Mouse (Mus musculus): ENCODE measurements around the gene Gm3415.
"Not testable (repeated sequence)": the region's sequence is repeated elsewhere in the genome, so short reads cannot be mapped to it uniquely, and the experiment has no call there.

Gene Gm3415

GRCm38 (mm10) chr5:146555836-146556235 lies at the start of gene Gm3415:
Gene Gm3415, plus strand, starts transcription at chr5:146556136.
- not testable (repeated sequence) for DNase-seq (ENCODE audit: low read depth in 2 of 2, low spot score in 2 of 2)

GRCm38 (mm10) chr5:146513823-146514222 lies 42.1 kb upstream of the Gm3415 start, which contains the start of gene Gm3402:
Gene Gm3402, plus strand, starts transcription at chr5:146514123.
- not testable (repeated sequence) for DNase-seq (ENCODE audit: low read depth in 2 of 2, low spot score in 2 of 2)

GRCm38 (mm10) chr5:146525501-146525900 lies 30.4 kb upstream of the Gm3415 start, which contains the start of gene Gm3404:
Gene Gm3404, plus strand, starts transcription at chr5:146525801.
- not testable (repeated sequence) for DNase-seq (ENCODE audit: low read depth in 2 of 2, low spot score in 2 of 2)

GRCm38 (mm10) chr5:146537347-146537746 lies 18.6 kb upstream of the Gm3415 start, which contains the start of gene Gm3409:
Gene Gm3409, plus strand, starts transcription at chr5:146537647.
- not testable (repeated sequence) for DNase-seq (ENCODE audit: low read depth in 2 of 2, low spot score in 2 of 2)

GRCm38 (mm10) chr5:146564259-146564658 lies 8.3 kb downstream of the Gm3415 start:
- DNase-seq (ENCODE audit: low read depth in 2 of 2, low spot score in 2 of 2): no peak

- no peak for DNase-seq (ENCODE audit: low read depth in 2 of 2, low spot score in 2 of 2)
Observed at GRCm38 (mm10) chr5:146567054-146567453, 11.1 kb downstream of the Gm3415 start.

- not testable (repeated sequence) for DNase-seq (ENCODE audit: low read depth in 2 of 2, low spot score in 2 of 2)
Observed at GRCm38 (mm10) chr5:146570179-146570578, 14.2 kb downstream of the Gm3415 start.

GRCm38 (mm10) chr5:146571830-146572734 lies 16.1 kb downstream of the Gm3415 start:
- DNase-seq (ENCODE audit: low read depth in 2 of 2, low spot score in 2 of 2): not testable (repeated sequence)

- DNase-seq (ENCODE audit: low read depth in 2 of 2, low spot score in 2 of 2): not testable (repeated sequence)
Observed at GRCm38 (mm10) chr5:146572735-146573042, 16.8 kb downstream of the Gm3415 start.

- no peak for DNase-seq (ENCODE audit: low read depth in 2 of 2, low spot score in 2 of 2)
Observed at GRCm38 (mm10) chr5:146576668-146577067, 20.7 kb downstream of the Gm3415 start.

GRCm38 (mm10) chr5:146584156-146584477 lies 28.2 kb downstream of the Gm3415 start:
- DNase-seq (ENCODE audit: low read depth in 2 of 2, low spot score in 2 of 2): no peak

GRCm38 (mm10) chr5:146584478-146585306 lies 28.8 kb downstream of the Gm3415 start, which contains the start of gene Gpr12:
Gene Gpr12, minus strand, starts transcription at chr5:146585239.
- no peak for DNase-seq (ENCODE audit: low read depth in 2 of 2, low spot score in 2 of 2)

GRCm38 (mm10) chr5:146585307-146585651 lies 29.3 kb downstream of the Gm3415 start:
- DNase-seq (ENCODE audit: low read depth in 2 of 2, low spot score in 2 of 2): no peak

- no peak for DNase-seq (ENCODE audit: low read depth in 2 of 2, low spot score in 2 of 2)
Observed at GRCm38 (mm10) chr5:146586357-146587070, 30.6 kb downstream of the Gm3415 start.

GRCm38 (mm10) chr5:146590987-146591386 lies 35.1 kb downstream of the Gm3415 start:
- DNase-seq (ENCODE audit: low read depth in 2 of 2, low spot score in 2 of 2): no peak

GRCm38 (mm10) chr5:146591636-146592035 lies 35.7 kb downstream of the Gm3415 start:
- DNase-seq (ENCODE audit: low read depth in 2 of 2, low spot score in 2 of 2): no peak

- no peak for DNase-seq (ENCODE audit: low read depth in 2 of 2, low spot score in 2 of 2)
Observed at GRCm38 (mm10) chr5:146592580-146592979, 36.6 kb downstream of the Gm3415 start.

GRCm38 (mm10) chr5:146596612-146597502 lies 40.9 kb downstream of the Gm3415 start:
- DNase-seq (ENCODE audit: low read depth in 2 of 2, low spot score in 2 of 2): no peak

GRCm38 (mm10) chr5:146597503-146597874 lies 41.6 kb downstream of the Gm3415 start:
- DNase-seq (ENCODE audit: low read depth in 2 of 2, low spot score in 2 of 2): no peak
